Mouse (Mus musculus) thymus, adult 2 months (tissue): ENCODE results near the gene Bclaf1.

Source experiments
- CTCF ChIP-seq: fragments of 200-500 bp; IDR thresholded peaks from 2 replicates; pipeline ENCODE4 v1.5.1; 2012; ENCODE audit warnings: mild to moderate bottlenecking, control low read depth, low read length, moderate library complexity, borderline replicate concordance; ENCODE audit not compliant: control insufficient read depth, poor library complexity, insufficient read depth; ENCODE audit errors: extremely low read depth
- POLR2A ChIP-seq: fragments of 200-500 bp; IDR thresholded peaks from 2 replicates; pipeline ENCODE4 v1.6.1; 2012; ENCODE audit warnings: mild to moderate bottlenecking, low read length, control low read depth, moderate library complexity; ENCODE audit not compliant: control insufficient read depth, poor library complexity, insufficient read depth; ENCODE audit errors: extremely low read depth

DNA sequence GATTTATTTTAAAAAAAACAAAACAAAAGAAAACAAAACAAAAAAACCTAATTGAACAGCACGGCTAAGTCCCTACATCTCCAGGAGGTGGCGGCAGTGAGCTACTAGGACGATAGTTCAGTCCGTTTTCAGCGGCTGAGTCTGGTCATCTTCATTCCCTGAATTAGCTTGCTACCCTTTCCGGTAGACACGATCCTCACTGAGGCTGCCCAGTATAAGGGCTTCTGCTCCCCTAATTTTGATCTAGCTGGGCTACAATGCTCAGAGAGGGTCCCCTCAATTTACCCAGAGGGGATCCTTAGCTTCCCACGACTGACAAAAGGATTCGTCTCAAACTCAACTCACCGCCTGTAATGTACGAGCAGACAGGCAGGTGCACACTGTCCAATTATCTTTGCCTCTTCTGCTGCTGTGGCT, 21.8 kb upstream of the Bclaf1 start:
- TF ChIP-seq POLR2A: no peak
- TF ChIP-seq CTCF: no peak
